Mouse (Mus musculus): ENCODE results near the gene Gm11037. TPM values are rescaled to one million over a fixed set of nuclear protein-coding genes. Genes with fewer than 3 reads are reported as not detected.
A peak's percentile ranks its signal among the peaks of the same experiment; 100 is the strongest.

The Gm11037 gene
- polyA plus RNA-seq, 1 experiment from 2014 or later = not detected

- peak overlapping the region; percentile 90 for H3K4me2 ChIP-seq
- DNase-seq (ENCODE audit: low spot score, missing footprints) = no peak
- WGBS = 34% methylated on average over 9 of the region's 9 CpGs
- no peaks in the 10 kb centered on the region for H3K36me3 ChIP-seq (ENCODE audit: control insufficient read depth, insufficient read depth, low read length)
- ATAC-seq (ENCODE audit: low FRiP score) = peak; percentile 13; the same call in 1 of the 2 replicates
- 0 out of 2 replicates have a peak overlapping the region, but pooled peaks have one; percentile 61 for H3K9ac ChIP-seq (ENCODE audit: low read length)
- peaks cover 16% of the 10 kb centered on the region for H3K4me1 ChIP-seq (ENCODE audit: control insufficient read depth, insufficient read depth, low read length)
- no peaks in the 10 kb centered on the region for H3K9me3 ChIP-seq (ENCODE audit: control insufficient read depth, low read length)
- H3K4me3 ChIP-seq (ENCODE audit: low read depth, low read length) = no peak overlapping the region; the same call in 1 of the 2 replicates
- no peaks in the 10 kb centered on the region for H3K27me3 ChIP-seq (ENCODE audit: control insufficient read depth, insufficient read depth, low read length)
- H3K27ac ChIP-seq (ENCODE audit: low read depth, low read length) = no peak overlapping the region
Observed at GRCm38 (mm10) chr2:131125964-131126815, 7.1 kb upstream of the Gm11037 start.

GRCm38 (mm10) chr2:131127161-131127730, 6.1 kb upstream of the Gm11037 start, which contains the start of gene Hspa12b:
TSS of gene Hspa12b (plus strand) at chr2:131127280.
- Histone ChIP-seq H3K9me3 (ENCODE audit: control insufficient read depth, low read length) (no peaks in the 10 kb centered on the region), H3K36me3 (ENCODE audit: control insufficient read depth, insufficient read depth, low read length) (no peaks in the 10 kb centered on the region), H3K4me2 (peak within 1 kb of the TSS; percentile 90), H3K27me3 (ENCODE audit: control insufficient read depth, insufficient read depth, low read length) (no peaks in the 10 kb centered on the region), H3K4me3 (ENCODE audit: low read depth, low read length) (peak within 1 kb of the TSS; percentile 35), H3K9ac (ENCODE audit: low read length) (peak within 1 kb of the TSS; percentile 61), H3K4me1 (ENCODE audit: control insufficient read depth, insufficient read depth, low read length) (peaks cover 16% of the 10 kb centered on the region), H3K27ac (ENCODE audit: low read depth, low read length) (no peak within 1 kb of the TSS)
- WGBS = 1% methylated on average over 27 of the region's 28 CpGs
- DNase-seq (ENCODE audit: low spot score, missing footprints) (peak; percentile 93), ATAC-seq (ENCODE audit: low FRiP score) (peak; percentile 89)

DNA sequence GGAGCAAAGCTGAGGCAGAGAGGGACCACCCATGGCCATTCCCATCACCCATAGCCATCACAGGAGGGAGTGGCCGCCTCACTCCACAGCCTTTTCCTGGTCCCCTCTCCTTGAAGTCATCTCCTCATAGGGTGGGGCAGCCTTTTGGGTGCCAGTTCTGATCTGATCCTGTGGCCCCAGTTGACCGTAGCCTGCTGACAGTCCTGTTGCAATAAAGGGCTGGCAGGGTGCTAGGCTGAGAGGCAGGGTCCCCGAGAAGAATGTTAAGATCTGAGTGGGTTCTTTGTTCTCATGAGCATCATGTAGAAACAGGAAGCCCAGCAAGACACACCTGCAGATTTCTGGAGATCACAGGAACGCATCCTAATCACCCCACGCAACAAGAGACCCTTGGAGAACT, 5.1 kb upstream of the Gm11037 start:
- Histone ChIP-seq H3K9me3 (ENCODE audit: control insufficient read depth, low read length) (no peaks in the 10 kb centered on the region), H3K9ac (ENCODE audit: low read length) (no peak overlapping the region), H3K4me3 (ENCODE audit: low read depth, low read length) (no peak overlapping the region), H3K4me1 (ENCODE audit: control insufficient read depth, insufficient read depth, low read length) (peaks cover 16% of the 10 kb centered on the region), H3K4me2 (peak overlapping the region; percentile 90), H3K36me3 (ENCODE audit: control insufficient read depth, insufficient read depth, low read length) (no peaks in the 10 kb centered on the region), H3K27me3 (ENCODE audit: control insufficient read depth, insufficient read depth, low read length) (no peaks in the 10 kb centered on the region), H3K27ac (ENCODE audit: low read depth, low read length) (no peak overlapping the region)
- 88% methylated on average over 5 of the region's 5 CpGs for WGBS
- no peak for ATAC-seq (ENCODE audit: low FRiP score)
- no peak for DNase-seq (ENCODE audit: low spot score, missing footprints)

DNA sequence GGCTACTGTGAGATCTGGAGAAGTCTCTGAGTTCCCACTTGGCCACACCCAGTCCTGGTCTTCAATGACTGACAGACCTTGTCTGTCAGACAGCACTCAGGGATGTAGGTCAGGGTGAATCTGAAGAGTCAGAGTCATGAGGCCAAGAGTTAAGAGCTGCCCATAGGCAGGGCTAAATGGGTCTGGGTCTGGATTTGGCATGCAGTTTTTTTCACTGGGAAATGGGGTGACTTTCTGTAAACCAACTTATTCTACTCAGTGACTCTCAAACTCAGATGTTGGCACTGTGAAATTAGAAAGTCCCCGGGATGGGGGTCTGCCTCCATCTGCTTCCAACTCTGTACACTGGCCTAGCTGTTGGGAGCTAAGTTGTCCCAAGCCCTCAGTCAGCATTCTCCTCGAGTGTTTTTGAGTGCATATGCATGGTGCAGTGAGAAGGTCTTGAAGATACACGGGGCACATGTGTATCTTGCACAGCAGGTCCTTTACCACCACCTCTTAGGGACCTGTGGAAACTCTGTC, 4.6 kb upstream of the Gm11037 start:
- H3K4me1 ChIP-seq (ENCODE audit: control insufficient read depth, insufficient read depth, low read length) = peaks cover 16% of the 10 kb centered on the region
- ATAC-seq (ENCODE audit: low FRiP score) = no peak
- H3K4me2 ChIP-seq = 0 out of 2 replicates have a peak overlapping the region, but pooled peaks have one; percentile 4

GRCm38 (mm10) chr2:131129836-131130235, 3.5 kb upstream of the Gm11037 start:
- peaks cover 16% of the 10 kb centered on the region for H3K4me1 ChIP-seq (ENCODE audit: control insufficient read depth, insufficient read depth, low read length)
- no peak for ATAC-seq (ENCODE audit: low FRiP score)
- WGBS = 89% methylated on average over 5 of the region's 5 CpGs
- peak; percentile 75 for DNase-seq (ENCODE audit: low spot score, missing footprints)
- H3K9ac ChIP-seq (ENCODE audit: low read length) = no peak overlapping the region
- no peaks in the 10 kb centered on the region for H3K36me3 ChIP-seq (ENCODE audit: control insufficient read depth, insufficient read depth, low read length)
- H3K4me3 ChIP-seq (ENCODE audit: low read depth, low read length) = no peak overlapping the region
- H3K27me3 ChIP-seq (ENCODE audit: control insufficient read depth, insufficient read depth, low read length) = no peaks in the 10 kb centered on the region
- H3K9me3 ChIP-seq (ENCODE audit: control insufficient read depth, low read length) = no peaks in the 10 kb centered on the region
- H3K4me2 ChIP-seq = no peak overlapping the region
- H3K27ac ChIP-seq (ENCODE audit: low read depth, low read length) = no peak overlapping the region

More for the DNA sequence above, 4.6 kb upstream of the Gm11037 start:
- 82% methylated on average over 3 of the region's 3 CpGs for WGBS
- peak; percentile 66 for DNase-seq (ENCODE audit: low spot score, missing footprints)
- Histone ChIP-seq H3K36me3 (ENCODE audit: control insufficient read depth, insufficient read depth, low read length) (no peaks in the 10 kb centered on the region), H3K9ac (ENCODE audit: low read length) (no peak overlapping the region), H3K27me3 (ENCODE audit: control insufficient read depth, insufficient read depth, low read length) (no peaks in the 10 kb centered on the region), H3K9me3 (ENCODE audit: control insufficient read depth, low read length) (no peaks in the 10 kb centered on the region), H3K27ac (ENCODE audit: low read depth, low read length) (no peak overlapping the region), H3K4me3 (ENCODE audit: low read depth, low read length) (no peak overlapping the region)

DNA sequence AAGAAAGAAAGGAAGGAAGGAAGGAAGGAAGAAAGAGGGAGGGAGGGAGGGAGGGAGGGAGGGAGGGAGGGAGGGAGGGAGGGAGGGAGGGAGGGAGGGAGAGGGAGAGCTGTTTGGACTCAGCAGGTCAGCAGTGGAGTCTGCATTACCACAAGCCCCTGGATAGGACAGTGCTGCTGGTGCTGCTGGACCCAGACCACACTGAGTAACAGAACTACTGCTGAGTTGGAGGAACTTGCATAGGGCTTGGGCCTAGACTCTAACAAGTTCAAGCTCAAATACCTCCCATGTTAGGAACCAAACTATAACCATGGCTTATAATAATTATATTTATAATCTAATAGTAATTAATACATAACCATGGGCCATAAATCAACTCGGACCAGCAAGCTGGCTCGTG, 2.4 kb upstream of the Gm11037 start:
- Histone ChIP-seq H3K27me3 (ENCODE audit: control insufficient read depth, insufficient read depth, low read length) (no peaks in the 10 kb centered on the region), H3K9ac (ENCODE audit: low read length) (no peak overlapping the region), H3K27ac (ENCODE audit: low read depth, low read length) (no peak overlapping the region), H3K4me2 (no peak overlapping the region), H3K36me3 (ENCODE audit: control insufficient read depth, insufficient read depth, low read length) (no peaks in the 10 kb centered on the region), H3K4me3 (ENCODE audit: low read depth, low read length) (no peak overlapping the region), H3K4me1 (ENCODE audit: control insufficient read depth, insufficient read depth, low read length) (peaks cover 16% of the 10 kb centered on the region), H3K9me3 (ENCODE audit: control insufficient read depth, low read length) (no peaks in the 10 kb centered on the region)
- ATAC-seq (ENCODE audit: low FRiP score) (no peak), DNase-seq (ENCODE audit: low spot score, missing footprints) (no peak)
- 89% methylated on average over 2 of the region's 2 CpGs for WGBS

GRCm38 (mm10) chr2:131132111-131132888, 997 bp upstream of the Gm11037 start:
- Histone ChIP-seq H3K4me3 (ENCODE audit: low read depth, low read length) (no peak overlapping the region), H3K4me1 (ENCODE audit: control insufficient read depth, insufficient read depth, low read length) (peaks cover 7% of the 10 kb centered on the region), H3K27me3 (ENCODE audit: control insufficient read depth, insufficient read depth, low read length) (no peaks in the 10 kb centered on the region), H3K27ac (ENCODE audit: low read depth, low read length) (no peak overlapping the region), H3K36me3 (ENCODE audit: control insufficient read depth, insufficient read depth, low read length) (no peaks in the 10 kb centered on the region), H3K4me2 (no peak overlapping the region), H3K9ac (ENCODE audit: low read length) (no peak overlapping the region), H3K9me3 (ENCODE audit: control insufficient read depth, low read length) (no peaks in the 10 kb centered on the region)
- ATAC-seq (ENCODE audit: low FRiP score) = no peak
- 87% methylated on average over 10 of the region's 10 CpGs for WGBS
- DNase-seq (ENCODE audit: low spot score, missing footprints) = peak; percentile 49

- Histone ChIP-seq H3K9me3 (ENCODE audit: control insufficient read depth, low read length) (no peaks in the 10 kb centered on the region), H3K4me2 (no peak overlapping the region), H3K4me3 (ENCODE audit: low read depth, low read length) (no peak overlapping the region), H3K4me1 (ENCODE audit: control insufficient read depth, insufficient read depth, low read length) (no peaks in the 10 kb centered on the region), H3K27ac (ENCODE audit: low read depth, low read length) (no peak overlapping the region), H3K27me3 (ENCODE audit: control insufficient read depth, insufficient read depth, low read length) (no peaks in the 10 kb centered on the region), H3K9ac (ENCODE audit: low read length) (no peak overlapping the region), H3K36me3 (ENCODE audit: control insufficient read depth, insufficient read depth, low read length) (no peaks in the 10 kb centered on the region)
- WGBS = 38% methylated on average over 1 of the region's 1 CpGs
- DNase-seq (ENCODE audit: low spot score, missing footprints) = peak; percentile 56
- no peak for ATAC-seq (ENCODE audit: low FRiP score)
Observed at GRCm38 (mm10) chr2:131134381-131134780, 1.1 kb downstream of the Gm11037 start.

Data from midbrain, embryonic 11.5 days (tissue).